Mouse (Mus musculus) right cerebral cortex, postnatal 36 days (tissue): ENCODE measurements around the gene Uts2r.

Experiments used
- DNase-seq, 2 experiments: peaks; one replicate each; pipeline ENCODE4 v3.0.0; 2022; ENCODE audit warnings: low spot score in 2 of 2, mixed read lengths in 1 of 2

Uts2r gene

DNA sequence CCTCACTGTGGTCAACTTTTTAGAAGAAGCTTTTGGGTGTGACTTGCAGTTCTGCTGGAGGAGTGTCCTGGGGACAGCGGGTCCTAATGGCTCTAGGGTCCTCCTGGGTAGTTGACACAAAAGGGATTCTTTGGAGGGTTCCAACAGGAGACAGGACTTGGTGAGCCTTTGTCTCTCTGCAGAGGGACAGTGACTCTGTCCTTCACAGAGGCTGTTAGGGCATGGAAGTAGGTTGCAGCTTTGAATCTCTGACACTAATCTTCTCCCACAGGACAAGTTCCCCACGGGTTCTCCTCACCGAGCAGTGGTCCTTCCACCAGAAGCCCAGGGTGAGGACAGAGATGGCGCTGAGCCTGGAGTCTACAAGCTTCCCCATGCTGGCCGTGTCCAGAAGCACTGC lies at the start of gene Uts2r:
TSS of gene Uts2r (plus strand) at position 301 of the 400 bp plus-strand sequence.
- DNase-seq, result no peak

- DNase-seq, result no peak
Observed at GRCm38 (mm10) chr11:121111051-121111450, 49.0 kb upstream of the Uts2r start.

DNA sequence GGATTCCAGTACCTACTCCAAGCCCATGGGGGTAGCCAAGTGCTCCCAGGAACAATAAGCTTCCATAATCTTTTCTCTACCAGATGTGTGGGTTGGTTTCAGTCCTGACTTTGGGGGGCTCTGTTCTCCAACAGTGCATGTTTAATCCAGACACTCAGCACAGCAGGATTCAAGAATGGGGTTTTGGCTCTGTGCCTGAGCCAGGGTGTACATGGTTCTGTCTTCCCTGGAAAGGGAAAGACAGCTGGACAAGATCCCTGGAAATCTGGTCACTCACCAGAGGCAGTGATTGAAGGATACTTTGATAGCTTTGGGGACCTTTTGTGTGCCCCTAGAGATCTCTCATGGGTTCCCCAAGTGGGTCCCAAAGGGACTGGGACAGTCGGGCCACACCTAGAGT lies 48.5 kb upstream of the Uts2r start:
- no peak for DNase-seq

- DNase-seq, result no peak
Observed at GRCm38 (mm10) chr11:121112091-121112775, 47.8 kb upstream of the Uts2r start.

GRCm38 (mm10) chr11:121118106-121118505 lies 42.0 kb upstream of the Uts2r start:
- no peak for DNase-seq

GRCm38 (mm10) chr11:121118577-121118976 lies 41.5 kb upstream of the Uts2r start, which contains the start of gene Tex19.2:
Gene Tex19.2 (minus strand): TSS chr11:121118677.
- DNase-seq, result no peak

DNA sequence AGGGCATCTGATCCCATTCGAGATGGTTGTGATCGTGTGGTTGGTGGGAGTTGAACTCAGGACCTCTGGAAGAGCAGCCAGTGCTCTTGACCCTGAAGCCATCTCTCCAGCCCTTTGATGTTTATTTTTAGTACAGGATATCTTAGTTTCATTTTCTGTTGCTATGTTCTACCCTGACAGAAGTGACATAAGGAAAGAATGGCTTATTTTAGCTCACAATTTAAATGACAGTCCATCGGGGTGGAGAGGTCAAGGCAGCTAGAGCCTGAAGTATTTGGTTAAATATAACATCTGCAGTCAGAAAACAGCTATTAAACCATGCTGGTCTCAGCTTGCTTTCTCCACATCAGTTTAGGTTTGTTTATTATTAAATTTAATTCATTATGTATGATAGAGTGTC lies 38.9 kb upstream of the Uts2r start:
- DNase-seq, result no peak

GRCm38 (mm10) chr11:121122024-121122670 lies 37.9 kb upstream of the Uts2r start:
- no peak for DNase-seq

DNA sequence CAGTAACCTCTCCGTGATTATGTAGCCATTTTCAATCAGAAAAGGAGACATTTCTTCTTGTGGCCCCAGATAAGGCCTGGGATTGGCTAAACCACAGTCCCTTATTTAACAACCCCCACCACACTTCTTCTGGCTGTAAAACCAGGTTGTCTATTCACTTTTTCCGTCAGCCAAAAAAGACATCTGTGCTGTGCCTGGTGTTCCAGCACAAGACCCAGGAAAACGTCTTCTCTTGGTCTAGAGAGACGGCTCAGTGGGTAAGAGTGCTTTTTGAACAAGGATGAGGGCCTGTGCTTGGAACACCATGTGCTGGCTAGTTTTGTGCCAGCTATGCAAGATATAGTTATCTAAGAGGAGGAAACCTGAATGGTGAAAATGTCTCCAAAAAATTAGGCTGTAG lies 36.6 kb upstream of the Uts2r start:
- no peak for DNase-seq

- DNase-seq, result no peak
Observed at GRCm38 (mm10) chr11:121125522-121126172, 34.4 kb upstream of the Uts2r start.

DNA sequence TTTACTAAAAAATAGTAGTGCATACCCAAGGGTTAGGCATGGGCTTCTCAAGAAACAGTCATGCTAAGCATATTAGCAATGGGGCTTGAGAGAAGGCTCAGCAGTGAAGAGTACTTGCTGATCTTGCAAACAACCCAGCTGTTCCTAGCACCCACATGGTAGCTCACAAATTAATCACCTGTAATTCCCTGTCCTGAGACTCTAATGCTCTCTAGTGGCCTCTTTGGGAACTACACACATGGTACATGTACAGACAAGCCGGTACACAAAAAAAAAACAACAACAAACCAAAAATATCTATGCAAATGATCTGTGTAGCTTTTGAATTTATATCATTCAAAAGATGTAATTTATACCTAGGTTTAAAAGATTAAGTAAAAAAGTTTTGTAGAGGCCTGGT lies 33.7 kb upstream of the Uts2r start:
- DNase-seq, result no peak

GRCm38 (mm10) chr11:121127441-121127840 lies 32.6 kb upstream of the Uts2r start:
- no peak for DNase-seq

DNA sequence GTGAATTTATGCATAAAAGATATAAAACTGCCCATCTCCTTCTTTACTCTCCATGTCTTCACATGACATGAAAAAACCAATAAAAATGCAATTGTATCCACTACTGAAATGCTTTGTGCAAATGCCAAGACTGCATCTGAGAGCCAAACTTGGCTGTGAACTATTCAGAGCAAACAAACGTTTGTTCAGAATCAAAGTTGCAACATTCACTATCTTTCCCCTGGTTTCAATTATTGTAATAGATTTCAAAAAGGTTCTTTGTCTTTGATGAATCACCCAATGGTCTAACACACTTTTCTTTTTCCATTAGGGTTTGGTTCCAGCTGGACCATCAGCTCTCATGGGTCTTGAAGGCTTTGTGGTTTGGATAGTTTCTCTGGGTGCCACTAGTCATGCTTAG lies 30.5 kb upstream of the Uts2r start:
- no peak for DNase-seq

DNA sequence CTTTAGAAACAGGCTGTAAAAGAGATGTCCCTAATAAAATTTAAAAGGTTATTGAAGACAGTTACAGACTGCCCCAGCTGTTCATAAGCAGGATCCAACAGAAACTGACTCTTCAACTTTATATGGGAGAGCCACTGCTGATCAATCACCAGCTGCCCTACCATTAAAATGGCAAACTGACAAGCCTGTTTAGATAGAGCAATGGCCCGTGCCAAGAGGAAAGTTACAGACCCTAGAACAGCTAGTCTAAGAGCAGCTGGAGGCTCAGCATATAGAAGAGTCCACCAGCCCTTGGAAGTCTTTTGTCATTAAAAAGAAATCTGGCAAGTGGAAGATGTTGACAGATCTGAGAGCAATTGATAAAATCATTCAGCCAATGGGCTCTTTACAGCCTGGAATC lies 25.5 kb upstream of the Uts2r start:
- no peak for DNase-seq

DNA sequence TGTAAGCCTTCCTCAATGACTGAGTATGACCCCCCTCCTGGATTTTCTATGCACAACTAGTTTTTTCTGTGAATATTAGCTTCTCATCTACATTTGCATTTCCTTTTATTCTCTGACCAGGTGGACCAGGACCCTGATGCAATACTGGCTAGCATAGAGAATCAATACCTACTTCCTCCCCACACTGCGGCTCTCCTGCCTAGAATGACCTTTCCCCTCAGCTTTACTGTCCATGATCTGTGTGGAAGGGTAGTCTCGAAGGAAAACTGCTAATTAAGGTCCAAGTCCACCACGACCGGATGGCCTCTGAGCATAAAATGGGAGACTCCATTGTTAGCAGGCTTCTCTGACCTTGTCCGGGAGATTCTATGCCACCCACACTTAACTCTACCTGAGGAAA lies 22.4 kb upstream of the Uts2r start:
- DNase-seq, result no peak

GRCm38 (mm10) chr11:121138732-121139131 lies 21.3 kb upstream of the Uts2r start:
- no peak for DNase-seq

DNA sequence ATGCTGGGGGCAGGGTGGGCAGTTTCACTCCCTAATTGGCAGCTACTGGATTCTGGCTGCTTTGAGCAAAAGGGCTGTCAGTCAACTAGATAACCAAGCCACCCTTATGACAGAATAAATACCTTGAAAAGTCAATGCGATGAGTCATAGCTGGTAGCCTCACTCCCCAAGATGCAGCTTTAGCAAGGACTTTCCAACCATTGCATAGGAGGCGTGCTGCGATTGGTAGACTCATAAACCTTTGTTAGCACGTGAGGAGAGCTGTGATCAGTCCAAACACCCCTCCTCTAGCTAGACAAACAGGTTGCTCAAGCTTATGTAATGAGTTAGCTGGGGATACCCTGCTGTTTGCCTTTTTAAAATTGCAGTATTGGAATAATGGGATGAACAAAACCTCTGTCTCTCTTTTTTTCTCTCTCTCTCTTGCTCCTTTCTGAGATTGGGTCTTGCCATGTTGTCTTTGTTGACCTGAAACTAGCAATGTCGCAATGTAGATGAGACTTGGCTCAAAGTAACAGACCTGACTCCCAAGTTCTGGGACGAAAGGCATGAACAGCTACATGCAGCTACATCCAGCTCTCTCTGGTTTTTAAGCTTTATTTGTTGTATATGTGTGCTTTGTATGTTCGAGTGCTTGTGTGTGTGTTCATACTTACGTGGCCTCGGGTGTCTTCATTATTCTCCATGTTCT lies 16.6 kb upstream of the Uts2r start:
- no peak for DNase-seq

- no peak for DNase-seq
Observed at GRCm38 (mm10) chr11:121145865-121146264, 14.2 kb upstream of the Uts2r start, which contains the start of gene Tex19.1. Gene Tex19.1 (plus strand): TSS chr11:121146143.

DNA sequence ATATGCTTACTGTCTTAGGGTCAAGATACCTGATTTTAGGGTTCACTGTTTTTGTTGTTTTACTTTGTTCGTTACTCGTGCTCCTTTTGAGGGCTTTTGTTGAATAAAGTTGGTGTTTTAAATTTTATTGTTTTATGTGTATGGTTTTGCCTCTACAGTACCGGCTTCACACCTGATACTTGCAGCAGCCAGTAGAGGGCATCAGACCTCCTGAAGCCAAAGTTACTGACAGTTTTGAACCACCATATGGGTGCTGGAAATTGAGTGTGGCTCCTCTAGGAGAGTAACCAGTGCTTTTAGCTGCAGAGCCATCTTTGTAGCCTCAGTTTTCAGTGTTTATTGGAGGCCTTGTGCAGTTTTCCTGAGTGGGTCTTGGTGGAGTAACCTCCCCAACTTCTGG lies 11.9 kb upstream of the Uts2r start:
- DNase-seq, result no peak

GRCm38 (mm10) chr11:121154203-121154602 lies 5.9 kb upstream of the Uts2r start:
- no peak for DNase-seq

DNA sequence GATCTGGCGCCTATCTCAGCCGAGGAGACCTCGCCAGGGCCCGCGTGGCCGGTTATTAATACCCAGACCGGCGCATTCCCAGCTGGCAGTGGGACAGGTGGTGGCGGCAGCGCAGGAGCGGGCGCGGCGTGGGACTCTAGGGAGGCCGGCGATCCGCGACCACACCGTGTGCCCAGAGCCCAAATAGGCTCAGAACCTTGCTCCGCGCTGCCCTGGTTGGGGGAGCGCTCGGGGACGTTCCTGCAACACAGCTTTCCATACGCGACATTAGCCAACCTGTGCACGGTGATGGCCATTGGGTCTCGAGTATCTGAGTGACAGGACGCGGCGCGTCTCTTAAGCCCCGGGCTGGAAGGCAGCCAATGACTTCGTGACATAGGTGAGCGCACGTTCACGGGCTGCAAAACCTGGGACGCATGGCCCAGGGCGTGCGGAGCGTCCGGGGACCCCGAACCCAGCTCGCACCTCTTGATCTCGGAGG lies 3.6 kb upstream of the Uts2r start:
- DNase-seq, result no peak

- DNase-seq, result no peak
Observed at GRCm38 (mm10) chr11:121160636-121161346, 720 bp downstream of the Uts2r start.
